Mouse (Mus musculus) stomach, postnatal 0 days (tissue): ENCODE measurements at regions not wholly inside any gene's neighbourhood (a gene's known extent, or its start where the extent isn't known, plus 50 kb on each side); places are given as distances from the start of the nearest gene placed in this dataset.

Experiments
- CTCF ChIP-seq: IDR thresholded peaks from 2 replicates; pipeline ENCODE4 v1.5.1; 2016; ENCODE audit warnings: antibody characterized with exemption, low read depth, mild to moderate bottlenecking, moderate library complexity
- EP300 ChIP-seq: optimal IDR thresholded peaks from 2 replicates; pipeline ENCODE3; 2016; ENCODE audit warnings: antibody characterized with exemption

GRCm38 (mm10) chr12:70679701-70680425 lies 145.5 kb upstream of the Frmd6 start:
- TF ChIP-seq EP300 (no peak), CTCF (peak; percentile 46)
